Mouse (Mus musculus) neural tube, embryonic 12.5 days (tissue): Measurements from ENCODE around the gene Fyn. TPM values are rescaled to one million over a fixed set of nuclear protein-coding genes. Genes with fewer than 3 reads are reported as not detected.

ENCODE experiments used
- ATAC-seq: fragments of 200-750 bp; cut with Nextera tagmentation; 2 replicates; pipeline ENCODE4 v1.8.0; 2017; ENCODE audit warnings: low read depth, mild to moderate bottlenecking, moderate TSS enrichment, moderate library complexity; ENCODE audit not compliant: low FRiP score
- H3K27ac ChIP-seq: fragments of 300-500 bp; sonication (generic); 2 replicates; pipeline ENCODE4 v1.5.1; 2016
- H3K27me3 ChIP-seq: fragments of 300-500 bp; sonication (generic); replicated peaks from 2 replicates; pipeline ENCODE4 v1.6.1; 2016; ENCODE audit warnings: mild to moderate bottlenecking
- H3K36me3 ChIP-seq: fragments of 300-500 bp; sonication (generic); 2 replicates; pipeline ENCODE4 v1.6.1; 2016; ENCODE audit warnings: mild to moderate bottlenecking
- H3K4me1 ChIP-seq: fragments of 300-500 bp; sonication (generic); 2 replicates; pipeline ENCODE4 v1.6.1; 2016
- H3K4me2 ChIP-seq: fragments of 300-500 bp; sonication (generic); replicated peaks from 2 replicates; pipeline ENCODE4 v1.6.1; 2016; ENCODE audit warnings: mild to moderate bottlenecking
- H3K4me3 ChIP-seq: fragments of 300-500 bp; sonication (generic); 2 replicates; pipeline ENCODE4 v1.5.1; 2016
- H3K9ac ChIP-seq: fragments of 300-500 bp; sonication (generic); 2 replicates; pipeline ENCODE4 v1.6.1; 2016; ENCODE audit warnings: mild to moderate bottlenecking
- H3K9me3 ChIP-seq: fragments of 300-500 bp; sonication (generic); 2 replicates; pipeline ENCODE4 v1.6.1; 2016; ENCODE audit warnings: mild to moderate bottlenecking
- WGBS: fragments of 180-500 bp; shearing (Covaris S2); methylation state at CpG from one replicate; pipeline ENCODE4 v1.1.7; 2016; 5-methylcytosine and 5-hydroxymethylcytosine counted together
- polyA plus RNA-seq: library from polyadenylated mRNA; unstranded; fragments of >200 nt; fragmentation: Nextera tagmentation; extraction: Ambion mirVana; gene quantifications from 2 replicates; pipeline ENCODE4 v1.2.1, GENCODE M21; 2016

Gene Fyn
- polyA plus RNA-seq, 1 experiment from 2014 or later, result 79.8 TPM

DNA sequence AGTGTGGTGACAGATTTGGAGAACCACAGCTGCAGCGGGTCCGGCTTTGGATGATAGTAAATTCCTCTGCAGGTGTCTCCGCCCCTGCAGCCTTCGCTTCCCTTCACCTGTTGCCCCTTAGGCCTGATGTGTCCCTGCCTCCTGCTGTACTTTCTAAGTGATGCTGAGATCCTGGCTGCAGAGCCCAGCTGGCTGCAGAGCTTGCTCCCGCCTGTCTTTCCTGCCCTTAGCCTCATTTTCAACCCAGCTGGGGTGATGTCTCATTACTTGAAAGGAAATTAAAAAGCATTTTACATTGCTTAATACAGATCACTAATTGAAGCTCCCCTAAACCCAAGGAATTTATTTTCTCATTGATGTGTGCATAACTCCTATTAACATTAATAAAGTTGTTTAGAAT, 70.2 kb downstream of the Fyn start:
- Histone ChIP-seq H3K9me3 (no peaks in the 10 kb centered on the region), H3K4me1 (peaks cover 32% of the 10 kb centered on the region), H3K36me3 (no peaks in the 10 kb centered on the region), H3K4me2 (no peak overlapping the region), H3K27me3 (no peaks in the 10 kb centered on the region), H3K27ac (no peak overlapping the region), H3K4me3 (no peak overlapping the region), H3K9ac (no peak overlapping the region)
- ATAC-seq, result no peak
- 71% methylated on average over 5 of the region's 5 CpGs for WGBS

DNA sequence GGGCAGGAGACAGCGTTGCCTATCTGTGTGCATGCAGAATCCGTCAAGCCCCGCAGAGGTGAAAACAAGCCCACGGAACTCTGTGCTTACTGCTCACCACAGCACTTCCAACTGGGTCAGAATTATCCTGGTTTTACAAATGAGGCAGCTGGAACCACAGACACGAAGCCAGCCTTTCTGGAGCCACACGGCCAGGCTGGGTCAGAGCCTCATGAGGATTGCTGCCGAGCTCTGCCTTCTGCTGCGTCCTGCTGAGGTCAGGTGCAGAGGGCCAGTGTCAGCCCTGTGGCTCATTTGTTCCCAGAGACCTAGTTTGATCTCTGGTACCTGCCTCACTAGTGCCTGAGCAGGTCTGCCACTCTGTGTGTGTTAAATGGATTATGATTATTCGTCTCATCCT, 71.9 kb downstream of the Fyn start:
- ATAC-seq, result no peak
- Histone ChIP-seq H3K4me2 (no peak overlapping the region), H3K27me3 (no peaks in the 10 kb centered on the region), H3K36me3 (no peaks in the 10 kb centered on the region), H3K9me3 (no peaks in the 10 kb centered on the region), H3K4me3 (no peak overlapping the region), H3K4me1 (peaks cover 28% of the 10 kb centered on the region), H3K27ac (no peak overlapping the region), H3K9ac (no peak overlapping the region)
- WGBS, result 75% methylated on average over 9 of the region's 9 CpGs

GRCm38 (mm10) chr10:39441636-39442035, 73.0 kb downstream of the Fyn start:
- Histone ChIP-seq H3K4me3 (no peak overlapping the region), H3K27me3 (no peaks in the 10 kb centered on the region), H3K4me2 (no peak overlapping the region), H3K36me3 (no peaks in the 10 kb centered on the region), H3K9ac (no peak overlapping the region), H3K27ac (no peak overlapping the region), H3K4me1 (peaks cover 23% of the 10 kb centered on the region), H3K9me3 (no peaks in the 10 kb centered on the region)
- ATAC-seq, result no peak

GRCm38 (mm10) chr10:39443122-39443521, 74.5 kb downstream of the Fyn start:
- no peaks in the 10 kb centered on the region for H3K9me3 ChIP-seq
- WGBS, result 62% methylated on average over 2 of the region's 2 CpGs
- H3K27me3 ChIP-seq, result no peaks in the 10 kb centered on the region
- no peaks in the 10 kb centered on the region for H3K36me3 ChIP-seq
- H3K27ac ChIP-seq, result no peak overlapping the region
- H3K4me2 ChIP-seq, result no peak overlapping the region
- H3K4me1 ChIP-seq, result peaks cover 30% of the 10 kb centered on the region
- no peak overlapping the region for H3K9ac ChIP-seq
- no peak overlapping the region for H3K4me3 ChIP-seq
- no peak for ATAC-seq

DNA sequence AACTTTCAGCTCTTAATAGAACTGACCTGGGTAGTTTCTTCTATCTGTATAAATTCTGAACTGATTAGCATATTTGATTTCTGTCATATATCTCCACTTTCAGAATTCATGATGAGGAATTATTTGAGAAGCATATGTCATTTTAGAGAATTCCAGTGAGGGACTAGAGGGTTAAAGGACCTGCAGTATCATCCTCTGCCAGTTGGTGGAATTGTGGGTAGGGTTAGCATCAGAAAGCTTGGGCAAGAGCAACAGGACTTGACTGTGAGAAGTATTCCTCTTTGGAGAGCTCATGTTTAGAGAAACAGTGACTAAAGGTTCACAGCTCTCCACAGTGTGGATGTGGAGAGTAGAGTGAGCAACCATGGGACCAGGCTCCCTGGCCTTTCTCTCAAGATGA, 75.3 kb downstream of the Fyn start:
- no peak overlapping the region for H3K4me3 ChIP-seq
- no peaks in the 10 kb centered on the region for H3K36me3 ChIP-seq
- no peaks in the 10 kb centered on the region for H3K27me3 ChIP-seq
- no peak for ATAC-seq
- H3K9ac ChIP-seq, result no peak overlapping the region
- H3K27ac ChIP-seq, result no peak overlapping the region
- no peak overlapping the region for H3K4me2 ChIP-seq
- no peaks in the 10 kb centered on the region for H3K9me3 ChIP-seq
- peaks cover 27% of the 10 kb centered on the region for H3K4me1 ChIP-seq

DNA sequence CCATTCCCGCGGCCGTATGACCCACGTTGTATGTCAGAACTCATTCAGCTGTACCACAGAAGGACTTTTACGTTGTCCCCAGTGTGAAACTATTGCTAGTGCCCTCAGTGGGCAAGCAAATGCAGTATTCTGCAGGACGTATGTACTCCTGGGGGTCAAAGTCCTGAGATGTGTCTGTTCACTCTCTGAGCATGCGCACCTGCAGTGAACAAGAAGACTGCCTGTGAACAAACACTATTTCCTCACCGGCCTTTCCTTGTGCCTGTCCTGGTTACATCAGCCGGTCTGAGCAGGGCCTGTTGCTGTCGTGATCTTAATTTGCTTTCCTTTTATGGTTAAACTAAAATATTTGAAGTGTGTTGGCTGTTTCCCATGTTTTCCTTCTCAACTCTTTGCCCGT, 77.2 kb downstream of the Fyn start:
- ATAC-seq, result no peak
- H3K9me3 ChIP-seq, result no peaks in the 10 kb centered on the region
- H3K27ac ChIP-seq, result no peak overlapping the region
- H3K4me1 ChIP-seq, result peaks cover 28% of the 10 kb centered on the region
- no peak overlapping the region for H3K9ac ChIP-seq
- 92% methylated on average over 11 of the region's 11 CpGs for WGBS
- H3K4me3 ChIP-seq, result no peak overlapping the region
- no peaks in the 10 kb centered on the region for H3K36me3 ChIP-seq
- H3K4me2 ChIP-seq, result no peak overlapping the region
- no peaks in the 10 kb centered on the region for H3K27me3 ChIP-seq

- no peak overlapping the region for H3K4me2 ChIP-seq
- WGBS, result 95% methylated on average over 5 of the region's 5 CpGs
- H3K4me3 ChIP-seq, result no peak overlapping the region
- peaks cover 36% of the 10 kb centered on the region for H3K4me1 ChIP-seq
- no peak overlapping the region for H3K27ac ChIP-seq
- ATAC-seq, result no peak
- H3K9me3 ChIP-seq, result no peaks in the 10 kb centered on the region
- H3K9ac ChIP-seq, result no peak overlapping the region
- H3K36me3 ChIP-seq, result no peaks in the 10 kb centered on the region
- no peaks in the 10 kb centered on the region for H3K27me3 ChIP-seq
Observed at GRCm38 (mm10) chr10:39446706-39447105, 78.1 kb downstream of the Fyn start.

- H3K27me3 ChIP-seq, result no peaks in the 10 kb centered on the region
- 60% methylated on average over 4 of the region's 4 CpGs for WGBS
- H3K27ac ChIP-seq, result no peak overlapping the region
- no peak overlapping the region for H3K4me2 ChIP-seq
- H3K36me3 ChIP-seq, result no peaks in the 10 kb centered on the region
- H3K4me1 ChIP-seq, result peaks cover 47% of the 10 kb centered on the region
- no peak for ATAC-seq
- H3K9ac ChIP-seq, result no peak overlapping the region
- H3K9me3 ChIP-seq, result no peaks in the 10 kb centered on the region
- no peak overlapping the region for H3K4me3 ChIP-seq
Observed at GRCm38 (mm10) chr10:39449179-39449578, 80.5 kb downstream of the Fyn start.

DNA sequence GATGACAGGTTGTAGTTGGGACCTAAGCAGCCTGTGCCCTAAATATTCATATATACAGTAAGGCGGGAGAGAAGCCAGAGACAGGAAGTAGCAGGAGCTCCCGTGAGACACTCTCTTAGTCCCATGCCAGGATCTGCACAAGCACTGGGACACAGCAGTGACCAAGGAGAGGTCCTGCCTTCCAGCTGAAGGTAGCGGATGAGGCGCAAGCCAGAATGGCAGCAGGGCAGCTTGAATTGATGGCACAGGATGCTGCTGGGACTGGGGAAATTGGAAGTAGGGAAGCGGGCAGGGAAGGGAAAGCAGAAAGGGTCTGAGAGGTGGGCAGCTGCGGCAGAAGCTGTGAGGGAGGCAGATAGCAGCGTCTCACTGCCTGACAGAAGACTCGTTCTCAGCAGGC, 81.7 kb downstream of the Fyn start:
- no peak for ATAC-seq
- peaks cover 47% of the 10 kb centered on the region for H3K4me1 ChIP-seq
- peak overlapping the region; percentile 23; the same call in 1 of the 2 replicates for H3K27ac ChIP-seq
- no peaks in the 10 kb centered on the region for H3K36me3 ChIP-seq
- no peaks in the 10 kb centered on the region for H3K27me3 ChIP-seq
- 72% methylated on average over 8 of the region's 8 CpGs for WGBS
- H3K9ac ChIP-seq, result no peak overlapping the region
- H3K9me3 ChIP-seq, result no peaks in the 10 kb centered on the region
- H3K4me3 ChIP-seq, result no peak overlapping the region
- H3K4me2 ChIP-seq, result no peak overlapping the region

GRCm38 (mm10) chr10:39451065-39451464, 82.4 kb downstream of the Fyn start:
- no peak for ATAC-seq
- Histone ChIP-seq H3K27me3 (no peaks in the 10 kb centered on the region), H3K4me1 (peaks cover 47% of the 10 kb centered on the region), H3K36me3 (0 out of 2 replicates have a peak, but pooled peaks cover 6% of the 10 kb centered on the region), H3K4me3 (no peak overlapping the region), H3K9me3 (no peaks in the 10 kb centered on the region), H3K9ac (no peak overlapping the region), H3K27ac (no peak overlapping the region), H3K4me2 (no peak overlapping the region)
- 61% methylated on average over 6 of the region's 6 CpGs for WGBS

DNA sequence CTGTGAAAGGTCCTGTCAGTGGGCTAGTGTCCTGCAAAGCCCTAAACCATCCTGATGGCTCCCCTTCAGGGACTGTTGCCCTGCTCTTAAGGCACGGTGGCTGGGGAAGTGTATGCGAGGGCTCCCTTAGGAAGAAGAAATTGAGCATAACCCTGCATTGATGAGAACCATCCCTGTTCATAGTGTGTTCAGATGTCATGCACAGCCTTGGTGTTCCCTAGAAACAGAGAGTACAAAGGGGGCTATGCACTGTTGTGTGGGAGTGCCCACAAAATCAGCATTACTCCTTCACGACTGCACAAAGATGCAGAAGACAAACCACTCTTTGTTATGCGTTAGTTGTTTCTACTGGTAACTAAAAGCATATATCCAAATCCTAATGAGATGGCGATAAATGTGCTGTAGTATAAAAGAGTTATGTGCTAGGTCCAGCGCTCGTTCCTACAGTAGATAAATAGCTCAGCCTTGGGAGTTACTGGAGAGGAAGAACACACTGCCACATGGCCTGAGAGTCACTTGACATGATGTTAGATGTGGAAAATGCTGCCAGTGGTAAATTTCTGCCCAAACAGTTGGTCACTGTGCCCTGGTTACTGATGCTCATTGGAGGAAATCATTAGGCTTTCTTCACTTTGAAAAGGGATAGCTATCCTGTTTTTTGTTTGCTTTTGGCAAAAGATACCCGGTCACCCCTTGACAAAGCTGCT, 83.4 kb downstream of the Fyn start:
- H3K36me3 ChIP-seq, result 0 out of 2 replicates have a peak, but pooled peaks cover 6% of the 10 kb centered on the region
- 48% methylated on average over 8 of the region's 8 CpGs for WGBS
- no peak overlapping the region for H3K9ac ChIP-seq
- no peak overlapping the region for H3K4me2 ChIP-seq
- H3K27me3 ChIP-seq, result no peaks in the 10 kb centered on the region
- H3K27ac ChIP-seq, result peak overlapping the region; percentile 37; the same call in 1 of the 2 replicates
- peaks cover 50% of the 10 kb centered on the region for H3K4me1 ChIP-seq
- H3K4me3 ChIP-seq, result no peak overlapping the region
- ATAC-seq, result peak; percentile 78
- no peaks in the 10 kb centered on the region for H3K9me3 ChIP-seq

DNA sequence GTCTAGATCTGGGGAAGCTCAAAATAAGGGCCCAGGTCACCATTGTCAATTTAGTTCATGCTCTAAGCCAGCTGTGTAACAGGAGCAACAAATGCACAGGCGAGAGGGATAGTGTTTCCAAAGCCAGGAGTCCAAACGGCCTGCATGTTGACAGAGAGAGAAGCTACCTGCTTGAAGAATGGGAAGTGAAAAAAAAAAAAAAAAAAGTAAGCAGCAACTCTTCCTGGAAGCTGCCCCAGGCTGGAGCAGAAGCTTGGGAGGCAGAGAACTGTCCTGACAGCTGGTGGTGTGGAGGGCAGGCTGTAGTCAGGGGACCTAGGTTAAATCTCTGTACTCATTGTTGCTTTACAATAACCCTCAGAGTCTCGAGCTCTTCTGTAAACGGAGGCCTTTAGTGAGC, 86.7 kb downstream of the Fyn start:
- no peak overlapping the region for H3K4me3 ChIP-seq
- no peak for ATAC-seq
- H3K4me2 ChIP-seq, result no peak overlapping the region
- H3K27ac ChIP-seq, result no peak overlapping the region
- peaks cover 59% of the 10 kb centered on the region for H3K4me1 ChIP-seq
- 0 out of 2 replicates have a peak, but pooled peaks cover 6% of the 10 kb centered on the region for H3K36me3 ChIP-seq
- 71% methylated on average over 4 of the region's 4 CpGs for WGBS
- no peaks in the 10 kb centered on the region for H3K27me3 ChIP-seq
- H3K9ac ChIP-seq, result no peak overlapping the region
- no peaks in the 10 kb centered on the region for H3K9me3 ChIP-seq
